Mouse (Mus musculus) lung, postnatal 0 days (tissue): Measurements from ENCODE around the gene Spc24. TPM values are rescaled to one million over a fixed set of nuclear protein-coding genes. Genes with fewer than 3 reads are reported as not detected.

Experiments used
- ATAC-seq: fragments of 200-750 bp; cut with Nextera tagmentation; 2 replicates; pipeline ENCODE4 v1.8.0; 2017; ENCODE audit warnings: moderate library complexity
- DNase-seq: peaks from one replicate; pipeline ENCODE4 v3.0.0-alpha.2; 2016; ENCODE audit warnings: low spot score
- H3K27ac ChIP-seq: fragments of 300-500 bp; sonication (generic); 2 replicates; pipeline ENCODE4 v1.5.1; 2014; ENCODE audit warnings: antibody characterized with exemption, mild to moderate bottlenecking, low read length, mixed read lengths
- H3K27me3 ChIP-seq: fragments of 300-500 bp; sonication (generic); replicated peaks from 2 replicates; pipeline ENCODE4 v1.6.1; 2014; ENCODE audit warnings: low read length, mixed read lengths; ENCODE audit not compliant: insufficient read depth
- H3K36me3 ChIP-seq: fragments of 300-500 bp; sonication (generic); 2 replicates; pipeline ENCODE4 v1.6.1; 2014; ENCODE audit warnings: low read length, mixed read lengths; ENCODE audit not compliant: insufficient read depth
- H3K4me1 ChIP-seq: fragments of 300-500 bp; sonication (generic); 2 replicates; pipeline ENCODE4 v1.6.1; 2014; ENCODE audit warnings: antibody characterized with exemption, low read depth, low read length, mixed read lengths; ENCODE audit not compliant: insufficient read depth
- H3K4me2 ChIP-seq: fragments of 300-500 bp; sonication (generic); replicated peaks from 2 replicates; pipeline ENCODE4 v1.6.1; 2014; ENCODE audit warnings: low read depth, mild to moderate bottlenecking, low read length, moderate library complexity, mixed read lengths
- H3K4me3 ChIP-seq: fragments of 300-500 bp; sonication (generic); 2 replicates; pipeline ENCODE4 v1.5.1; 2014; ENCODE audit warnings: low read depth, low read length
- H3K9ac ChIP-seq: fragments of 300-500 bp; sonication (generic); replicated peaks from 2 replicates; pipeline ENCODE4 v1.6.1; 2014; ENCODE audit warnings: low read depth, mild to moderate bottlenecking
- H3K9me3 ChIP-seq: fragments of 300-500 bp; sonication (generic); 2 replicates; pipeline ENCODE4 v1.6.1; 2016; ENCODE audit warnings: low read length, mixed read lengths
- CTCF ChIP-seq: IDR thresholded peaks from 2 replicates; pipeline ENCODE4 v1.5.1; 2016; ENCODE audit warnings: antibody characterized with exemption, mild to moderate bottlenecking
- EP300 ChIP-seq: IDR thresholded peaks from 2 replicates; pipeline ENCODE4 v1.6.1; 2016; ENCODE audit warnings: antibody characterized with exemption, mild to moderate bottlenecking, control low read depth
- WGBS: fragments of 180-500 bp; shearing (Covaris S2); extraction: QIAGEN DNeasy Blood & Tissue Kit; methylation state at CpG from one replicate; pipeline ENCODE4 v1.1.7; 2014; 5-methylcytosine and 5-hydroxymethylcytosine counted together
- microRNA-seq: library from miRNA; unstranded; fragments of <30 nt; microRNA quantifications from one replicate; pipeline ENCODE4, GENCODE M21; 2016
- polyA plus RNA-seq: library from polyadenylated mRNA; unstranded; fragments of >200 nt; fragmentation: Nextera tagmentation; extraction: Ambion mirVana; gene quantifications from 2 replicates; pipeline ENCODE4 v1.2.1, GENCODE M21; 2015

The Spc24 gene
- polyA plus RNA-seq, 1 experiment from 2014 or later: 15.7 TPM

DNA sequence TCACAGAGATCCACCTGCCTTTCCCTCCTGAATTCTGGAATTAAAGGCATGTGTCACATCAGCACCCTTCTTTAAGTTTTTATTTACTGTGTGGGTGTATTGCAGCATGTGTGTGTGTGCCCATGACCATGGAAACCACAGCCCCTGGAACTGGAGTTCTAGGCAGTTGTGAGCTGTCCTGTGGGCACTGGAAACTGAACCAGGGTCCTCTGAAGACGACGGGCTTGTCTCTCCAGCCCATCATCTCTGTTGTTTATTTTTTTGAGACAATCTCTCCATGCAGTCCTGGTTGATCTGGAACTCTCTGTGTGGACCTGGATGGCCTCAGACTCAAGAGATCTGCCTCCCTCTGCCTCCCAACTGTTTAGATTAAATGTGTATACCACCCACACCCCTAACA, 43.1 kb downstream of the Spc24 start:
- H3K27me3 ChIP-seq: no peaks in the 10 kb centered on the region
- H3K9ac ChIP-seq: no peak overlapping the region
- H3K4me2 ChIP-seq: no peak overlapping the region
- no peaks in the 10 kb centered on the region for H3K36me3 ChIP-seq
- no peak overlapping the region for H3K27ac ChIP-seq
- ATAC-seq: no peak
- H3K4me1 ChIP-seq: no peaks in the 10 kb centered on the region
- no peak for DNase-seq
- 57% methylated on average over 2 of the region's 2 CpGs for WGBS
- no peaks in the 10 kb centered on the region for H3K9me3 ChIP-seq
- TF ChIP-seq EP300: no peak
- TF ChIP-seq CTCF: no peak
- no peak overlapping the region for H3K4me3 ChIP-seq

DNA sequence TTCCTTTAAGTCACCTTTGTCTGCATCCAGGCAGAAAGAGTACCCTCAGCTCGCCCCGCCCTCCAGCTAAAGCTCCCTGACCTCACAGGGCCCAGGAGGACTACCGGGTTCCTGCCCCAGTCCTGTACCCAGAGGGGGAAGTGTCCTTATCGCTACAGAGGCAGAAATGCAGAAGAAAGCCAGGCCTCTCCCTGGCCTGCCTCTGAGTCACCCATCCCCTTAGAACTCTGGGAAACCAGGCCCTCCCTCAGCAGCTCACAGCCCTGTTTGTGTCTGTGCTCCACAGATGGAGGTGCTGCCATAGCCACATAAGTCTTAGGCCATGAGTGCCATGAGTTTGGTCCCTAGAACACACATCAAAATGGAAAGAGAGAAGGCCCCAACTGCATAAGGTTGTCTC, 44.8 kb downstream of the Spc24 start:
- no peak overlapping the region for H3K9ac ChIP-seq
- no peaks in the 10 kb centered on the region for H3K4me1 ChIP-seq
- no peak for TF ChIP-seq EP300
- no peak for TF ChIP-seq CTCF
- no peaks in the 10 kb centered on the region for H3K9me3 ChIP-seq
- H3K4me3 ChIP-seq: no peak overlapping the region
- DNase-seq (peak; percentile 49), ATAC-seq (peak; percentile 74)
- WGBS: 64% methylated on average over 4 of the region's 4 CpGs
- H3K4me2 ChIP-seq: no peak overlapping the region
- H3K36me3 ChIP-seq: no peaks in the 10 kb centered on the region
- no peaks in the 10 kb centered on the region for H3K27me3 ChIP-seq
- no peak overlapping the region for H3K27ac ChIP-seq

DNA sequence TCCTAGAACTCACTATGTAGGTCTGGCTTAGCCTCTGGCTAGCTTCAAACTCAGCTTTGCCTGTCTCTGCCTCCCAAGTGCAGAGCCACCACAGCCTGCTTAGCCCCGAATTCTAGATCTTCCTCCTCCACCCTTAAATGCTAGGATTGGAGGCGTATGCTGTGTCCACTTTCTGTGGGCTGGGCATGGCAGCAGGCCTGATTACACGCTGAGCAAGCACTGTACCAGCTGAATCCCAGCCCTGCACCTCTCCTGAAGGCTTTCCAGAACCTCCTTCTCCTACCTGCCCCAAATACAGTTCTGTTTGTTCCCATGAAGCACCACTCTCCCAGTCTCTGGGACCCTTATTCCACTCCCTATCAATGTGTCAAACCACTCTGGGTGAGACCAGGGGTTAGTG, 50.8 kb downstream of the Spc24 start:
- Histone ChIP-seq H3K9me3 (no peaks in the 10 kb centered on the region), H3K36me3 (0 out of 2 replicates have a peak, but pooled peaks cover 4% of the 10 kb centered on the region), H3K27me3 (no peaks in the 10 kb centered on the region), H3K4me2 (no peak overlapping the region), H3K9ac (no peak overlapping the region), H3K4me3 (no peak overlapping the region), H3K4me1 (no peaks in the 10 kb centered on the region), H3K27ac (no peak overlapping the region)
- TF ChIP-seq EP300: no peak
- no peak for TF ChIP-seq CTCF
- 96% methylated on average over 3 of the region's 3 CpGs for WGBS
- DNase-seq (no peak), ATAC-seq (no peak)

DNA sequence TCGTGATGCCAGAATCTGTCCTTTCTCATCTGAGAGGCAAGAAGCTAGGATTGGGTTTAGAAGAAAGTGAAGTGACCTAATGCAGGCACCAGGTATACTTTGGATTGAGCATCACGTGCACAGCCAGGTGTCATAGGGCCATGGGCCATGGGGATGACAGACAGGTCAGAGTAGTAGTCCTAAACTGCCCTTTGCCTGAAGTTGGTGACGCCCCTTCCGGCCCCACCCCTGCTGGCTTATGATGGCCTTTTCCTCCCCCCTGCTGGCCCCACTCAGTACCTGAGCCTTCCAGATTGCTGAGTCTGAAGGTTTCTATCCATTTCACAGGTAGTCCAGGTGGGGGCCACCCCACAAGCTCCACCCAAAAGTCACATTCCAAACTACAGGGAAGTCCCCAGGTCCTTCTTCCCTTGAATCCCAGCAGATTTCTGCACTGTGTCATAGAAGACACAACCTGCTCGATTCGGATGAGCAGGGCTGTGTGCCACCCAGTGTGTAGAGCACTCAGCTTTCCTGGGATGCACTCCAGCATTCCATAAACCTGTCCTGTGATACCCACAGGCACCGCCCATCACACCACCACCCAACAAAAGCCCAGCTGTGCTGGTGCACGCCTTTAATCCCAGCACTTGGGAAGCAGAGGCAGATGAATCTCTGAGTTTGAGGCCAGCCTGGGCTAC, 53.4 kb downstream of the Spc24 start:
- no peak for ATAC-seq
- H3K9me3 ChIP-seq: no peaks in the 10 kb centered on the region
- no peak overlapping the region for H3K27ac ChIP-seq
- DNase-seq: no peak
- no peaks in the 10 kb centered on the region for H3K27me3 ChIP-seq
- WGBS: 91% methylated on average over 8 of the region's 8 CpGs
- no peak overlapping the region for H3K9ac ChIP-seq
- no peak overlapping the region for H3K4me3 ChIP-seq
- H3K4me2 ChIP-seq: no peak overlapping the region
- no peaks in the 10 kb centered on the region for H3K4me1 ChIP-seq
- TF ChIP-seq EP300 (no peak), CTCF (no peak)
- H3K36me3 ChIP-seq: peaks cover 21% of the 10 kb centered on the region

DNA sequence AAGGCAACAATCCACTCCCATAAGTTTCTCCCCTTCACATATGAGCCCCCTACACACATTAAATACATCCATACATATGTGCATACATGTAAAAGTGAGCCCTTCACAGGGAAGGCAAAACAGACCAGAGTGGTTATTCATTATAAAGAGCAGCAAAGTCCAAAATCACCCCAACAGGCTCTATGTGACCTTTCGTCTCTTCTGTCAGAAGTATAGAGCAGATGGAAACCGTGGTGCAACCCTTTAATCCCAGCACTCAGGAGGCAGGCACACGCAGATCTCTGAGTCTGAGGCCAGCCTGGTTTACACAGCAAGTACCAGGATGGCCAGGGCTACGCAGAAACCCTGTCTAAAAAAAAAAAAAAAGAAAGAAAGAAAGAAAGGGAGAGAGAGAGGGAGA, 54.0 kb downstream of the Spc24 start:
- Histone ChIP-seq H3K4me1 (no peaks in the 10 kb centered on the region), H3K4me3 (no peak overlapping the region), H3K9ac (no peak overlapping the region), H3K27me3 (no peaks in the 10 kb centered on the region), H3K4me2 (no peak overlapping the region), H3K36me3 (peaks cover 27% of the 10 kb centered on the region), H3K9me3 (no peaks in the 10 kb centered on the region), H3K27ac (no peak overlapping the region)
- DNase-seq (no peak), ATAC-seq (no peak)
- TF ChIP-seq CTCF (no peak), EP300 (no peak)
- 88% methylated on average over 4 of the region's 4 CpGs for WGBS

Small RNA genes lying within 50 kb of the gene (microRNA-seq; reads per million reads assigned to microRNA genes)
- 13.2 reads per million, percentile 25 among the genes with 10 or more reads in this experiment for gene Mir7083

Other genes with a start within 250 kb of the Spc24 start
- 5.2 and 5.5 TPM in 2 replicates for gene AB124611, start 234.1 kb downstream of the Spc24 start, polyA plus RNA-seq
- 10.8 and 12.2 TPM in 2 replicates for gene Carm1, start 213.4 kb downstream of the Spc24 start, polyA plus RNA-seq
- 16.5 and 17.3 TPM in 2 replicates for gene Timm29, start 167.6 kb downstream of the Spc24 start, polyA plus RNA-seq
- gene Yipf2, start 167.5 kb downstream of the Spc24 start, polyA plus RNA-seq: 28.3 and 30.3 TPM in 2 replicates
- gene Smarca4, start 144.1 kb downstream of the Spc24 start, polyA plus RNA-seq: 22.3 and 22.4 TPM in 2 replicates
- 52.2 and 56.8 TPM in 2 replicates for gene Ldlr, start 36.8 kb downstream of the Spc24 start, polyA plus RNA-seq
- 23.3 and 24.0 TPM in 2 replicates for gene Kank2, start 38.4 kb upstream of the Spc24 start, polyA plus RNA-seq
- 6.2 and 7.4 TPM in 2 replicates for gene Angptl8, start 75.2 kb upstream of the Spc24 start, polyA plus RNA-seq
- gene Dock6, start 92.3 kb upstream of the Spc24 start, polyA plus RNA-seq: 35.8 and 43.2 TPM in 2 replicates
- 28.4 and 31.0 TPM in 2 replicates for gene Rab3d, start 157.9 kb upstream of the Spc24 start, polyA plus RNA-seq
- gene Ccdc159, start 167.2 kb upstream of the Spc24 start, polyA plus RNA-seq: 1.2 and 1.4 TPM in 2 replicates
- 106 and 107 TPM in 2 replicates for gene Tmem205, start 167.3 kb upstream of the Spc24 start, polyA plus RNA-seq
- gene Plppr2, start 176.7 kb upstream of the Spc24 start, polyA plus RNA-seq: 2.2 and 3.3 TPM in 2 replicates
- 5.7 and 5.8 TPM in 2 replicates for gene Swsap1, start 195.5 kb upstream of the Spc24 start, polyA plus RNA-seq
- gene Epor, start 203.2 kb upstream of the Spc24 start, polyA plus RNA-seq: 5.7 and 7.4 TPM in 2 replicates
- 6.0 and 6.4 TPM in 2 replicates for gene Rgl3, start 229.1 kb upstream of the Spc24 start, polyA plus RNA-seq
- 5.3 and 6.0 TPM in 2 replicates for gene Ccdc151, start 242.3 kb upstream of the Spc24 start, polyA plus RNA-seq
- gene Prkcsh, start 242.5 kb upstream of the Spc24 start, polyA plus RNA-seq: 51.9 and 56.1 TPM in 2 replicates